Mouse (Mus musculus) embryonic fibroblast, embryonic 13.5 days (primary cell): ENCODE data around the gene Ntf3.

ENCODE experiments used
- CTCF ChIP-seq: IDR thresholded peaks from 2 replicates; pipeline ENCODE4 v1.5.1; 2011; ENCODE audit warnings: mild to moderate bottlenecking, control low read depth, low read length, moderate library complexity, borderline replicate concordance; ENCODE audit not compliant: insufficient read depth
- POLR2A ChIP-seq: IDR thresholded peaks from 2 replicates; pipeline ENCODE4 v1.6.1; 2011; ENCODE audit warnings: low read depth, mild to moderate bottlenecking, control low read depth, low read length, moderate library complexity

DNA sequence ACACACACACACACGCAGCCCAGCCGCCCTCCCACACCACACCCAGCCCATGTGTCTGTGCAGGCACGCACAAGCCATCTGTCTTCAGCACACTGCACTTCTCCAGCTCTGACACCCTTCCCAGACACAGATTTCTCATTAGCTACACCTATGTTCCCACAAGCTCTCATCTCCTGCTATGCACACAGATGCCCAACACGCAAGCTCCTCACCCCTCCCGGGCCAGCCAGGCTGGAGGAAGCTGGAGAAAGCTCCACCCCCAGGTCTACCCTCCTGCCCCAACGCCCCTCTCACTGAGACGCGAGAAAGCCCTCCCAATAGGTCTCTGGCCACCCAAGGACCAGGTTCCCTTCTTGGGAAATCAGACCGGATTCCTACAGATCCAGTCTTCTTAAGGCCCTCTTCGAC is 4.4 kb downstream of the Ntf3 start:
- TF ChIP-seq CTCF (no peak), POLR2A (peak; percentile 22; the same call in 1 of the 2 replicates)
